Mouse (Mus musculus) stomach, postnatal 0 days (tissue): ENCODE measurements around the gene Iqcd.

Source experiments
- CTCF ChIP-seq: IDR thresholded peaks from 2 replicates; pipeline ENCODE4 v1.5.1; 2016; ENCODE audit warnings: antibody characterized with exemption, low read depth, mild to moderate bottlenecking, moderate library complexity
- EP300 ChIP-seq: optimal IDR thresholded peaks from 2 replicates; pipeline ENCODE3; 2016; ENCODE audit warnings: antibody characterized with exemption

DNA sequence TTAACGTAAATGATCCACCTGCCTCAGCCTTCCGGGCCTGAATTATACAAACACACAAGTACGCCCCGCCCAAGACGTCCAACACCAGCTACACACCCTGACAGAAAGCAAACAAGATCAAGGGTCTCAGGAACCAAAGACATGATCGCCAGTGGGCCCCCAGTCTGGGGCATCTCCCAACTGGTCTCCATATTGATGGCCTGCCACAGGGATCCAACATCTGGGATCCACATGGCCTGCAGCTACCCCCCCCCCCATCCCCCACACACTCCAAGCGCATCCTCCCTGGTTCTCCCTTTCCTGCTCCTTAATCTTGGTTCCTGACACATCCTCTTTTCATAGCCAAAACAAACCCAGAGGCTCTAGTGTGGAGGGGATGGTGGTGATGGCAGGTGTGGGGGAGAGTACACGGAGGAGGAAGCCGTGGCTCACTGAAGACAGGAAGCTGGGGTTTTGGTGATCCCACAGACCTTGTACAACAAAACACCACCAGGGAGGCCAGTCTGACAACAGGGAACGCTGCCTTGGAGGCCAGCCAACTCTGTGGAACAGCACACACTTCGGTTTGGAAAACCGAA, 10.2 kb upstream of the Iqcd start:
- TF ChIP-seq CTCF: no peak
- no peak for TF ChIP-seq EP300
